Mouse (Mus musculus) mouse embryonic stem cell (cell line): Measurements from ENCODE around the gene Fmnl3.
"Not testable (repeated sequence)": the region's sequence is repeated elsewhere in the genome, so short reads cannot be mapped to it uniquely, and the experiment has no call there.

ENCODE experiments used
- in situ Hi-C, 2 experiments: fragments of 300-500 bp; cut with MboI; formaldehyde crosslinking; loops; 1 replicate in 1 of 2; 3 replicates in 1 of 2; pipeline ENCODE4 v1.14.3; 2019 to 2020; ENCODE audit warnings: low sequenced_read_pairs in 2 of 2, low pct_unique_long_range_greater_than_20kb in 1 of 2, mixed read lengths in 1 of 2; ENCODE audit not compliant: unreplicated experiment in 1 of 2

Fmnl3 gene

DNA sequence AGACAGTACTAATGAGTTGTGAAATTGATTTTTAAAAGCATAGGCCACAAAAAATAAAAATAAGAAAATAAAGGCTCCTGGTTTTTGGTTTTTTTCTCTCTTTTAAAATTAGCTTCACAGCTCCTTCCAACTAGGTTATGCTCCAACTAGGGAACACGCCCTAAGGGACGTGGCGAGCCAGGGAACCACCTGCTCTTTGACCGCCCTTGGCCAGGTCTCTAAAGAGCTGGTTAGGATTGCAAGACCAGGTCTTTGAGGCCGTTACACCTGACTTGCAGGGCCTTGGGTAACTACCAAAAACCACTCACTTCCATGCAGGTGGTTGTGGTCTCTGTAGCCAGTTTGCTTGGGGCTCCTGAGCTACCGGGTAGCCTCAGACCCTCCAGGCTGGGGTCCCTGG is 21.7 kb upstream of the Fmnl3 start:
- in situ Hi-C loops = no loop called here

DNA sequence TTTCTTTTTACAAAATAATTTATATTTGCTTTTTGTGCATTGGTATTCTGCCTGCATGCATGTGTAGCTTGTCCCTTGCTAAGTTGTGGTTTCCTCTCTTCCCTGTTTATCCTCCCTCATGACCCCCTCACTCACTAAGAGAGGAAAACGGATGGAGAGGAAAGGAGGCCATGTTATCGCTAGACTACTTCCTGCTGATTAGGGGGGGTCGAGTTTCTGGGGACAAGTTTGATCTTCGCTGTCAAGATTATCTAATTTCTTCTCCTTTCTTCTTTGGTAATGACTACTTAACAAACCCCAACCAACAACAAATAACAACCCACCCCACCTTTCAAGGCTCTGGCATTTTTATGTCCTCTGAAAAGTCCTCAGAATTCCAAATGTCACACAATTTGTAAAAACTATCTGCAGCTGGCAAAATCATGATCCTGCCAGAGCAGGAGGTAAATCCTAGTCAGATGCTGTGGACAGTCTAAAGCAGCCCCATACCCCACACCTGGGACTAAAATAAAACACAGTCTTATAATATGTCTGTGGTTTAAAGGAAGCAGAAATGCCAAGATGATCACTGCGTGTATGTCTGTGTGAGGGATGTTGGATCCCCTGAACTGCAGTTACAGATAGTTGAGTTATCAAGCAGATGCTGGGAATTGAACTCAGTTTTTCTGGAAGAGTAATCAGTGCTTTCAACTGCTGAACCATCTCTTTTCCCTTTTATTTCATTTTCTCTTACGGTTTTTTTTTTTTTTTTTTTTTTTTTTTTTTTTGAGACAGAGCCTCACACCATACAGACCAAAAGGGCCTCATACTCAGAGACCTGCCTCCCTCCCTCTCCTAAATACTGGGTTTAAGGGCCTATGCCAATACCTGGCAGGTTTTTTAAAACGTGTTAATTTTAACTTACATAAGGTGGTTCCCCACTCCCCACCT is 20.5 kb upstream of the Fmnl3 start:
- in situ Hi-C loops = no loop called here

DNA sequence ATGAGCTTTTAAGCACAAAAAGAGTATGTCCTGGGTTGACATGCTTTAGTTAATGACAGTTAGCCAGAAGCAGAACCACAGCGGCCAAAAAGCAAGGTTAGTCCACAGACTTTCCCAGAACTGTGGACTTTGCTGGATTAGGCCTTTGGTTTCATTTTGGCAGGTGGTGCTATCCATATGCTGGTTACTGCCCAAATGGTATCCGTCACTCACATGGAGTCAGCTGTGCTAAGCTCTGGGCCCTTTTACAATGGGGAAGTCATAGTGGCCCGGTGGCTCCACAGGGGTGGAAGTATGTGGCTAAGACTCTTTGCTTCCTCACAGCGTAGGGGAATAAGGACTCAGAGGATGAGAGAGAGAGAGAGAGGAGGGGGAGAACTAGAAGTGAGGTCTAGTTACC is 17.7 kb upstream of the Fmnl3 start:
- in situ Hi-C loops = no loop called here

DNA sequence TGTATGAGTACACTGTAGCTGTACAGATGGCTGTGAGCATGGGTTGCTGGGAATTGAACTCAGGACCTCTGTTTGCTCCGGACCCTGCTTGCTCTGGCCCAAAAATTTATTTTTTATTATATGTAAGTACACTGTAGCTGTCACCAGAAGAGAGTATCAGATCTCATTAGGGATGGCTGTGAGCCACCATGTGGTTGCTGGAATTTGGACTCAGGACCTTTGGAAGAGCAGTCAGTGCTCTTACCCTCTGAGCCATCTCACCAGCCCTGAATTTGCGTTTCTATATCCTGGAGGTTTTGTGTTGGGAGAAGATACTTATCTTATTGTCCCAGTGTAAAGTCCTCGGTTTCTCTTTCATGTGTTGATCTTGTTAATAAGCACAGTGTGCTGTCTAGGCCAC is 16.5 kb upstream of the Fmnl3 start:
- in situ Hi-C loops = no loop called here

DNA sequence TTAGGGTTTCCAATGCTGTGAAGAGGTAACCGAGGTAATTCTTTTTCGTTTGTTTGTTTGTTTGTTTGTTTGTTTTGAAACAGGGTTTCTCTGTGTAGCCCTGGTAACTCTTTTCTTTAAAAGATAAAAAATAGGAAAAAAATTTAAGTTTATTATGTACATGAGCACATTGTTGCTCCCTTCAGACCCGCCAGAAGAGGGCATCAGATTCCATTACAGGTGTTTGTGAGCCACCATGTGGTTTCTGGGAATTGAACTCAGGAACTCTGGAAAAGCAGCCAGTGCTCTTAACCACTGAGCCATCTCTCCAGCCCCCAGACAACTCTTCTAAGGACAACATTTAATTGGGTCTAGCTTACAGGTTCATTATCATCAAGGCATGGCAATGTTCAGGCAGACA is 15.8 kb upstream of the Fmnl3 start:
- in situ Hi-C loops = not testable (repeated sequence)

DNA sequence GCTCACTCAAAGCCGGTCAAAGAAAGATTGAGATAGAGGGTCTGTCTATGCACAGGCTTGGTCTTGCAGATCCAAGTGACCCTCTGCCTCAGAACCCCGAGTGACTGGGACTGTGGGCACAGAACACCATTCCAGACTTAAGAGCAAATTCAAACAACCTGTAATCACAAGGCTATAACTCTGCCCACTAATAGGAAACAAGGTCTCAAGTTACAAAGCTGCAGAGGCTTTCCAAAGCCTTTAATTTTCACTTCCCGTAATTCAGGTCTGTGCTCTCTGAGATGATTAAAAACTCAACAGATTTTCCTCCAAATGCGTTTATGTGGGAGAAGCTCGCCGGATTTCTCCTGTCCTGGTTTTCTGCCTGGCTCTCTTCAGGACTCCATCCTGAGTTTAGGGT is 13.8 kb upstream of the Fmnl3 start:
- in situ Hi-C loops = no loop called here

DNA sequence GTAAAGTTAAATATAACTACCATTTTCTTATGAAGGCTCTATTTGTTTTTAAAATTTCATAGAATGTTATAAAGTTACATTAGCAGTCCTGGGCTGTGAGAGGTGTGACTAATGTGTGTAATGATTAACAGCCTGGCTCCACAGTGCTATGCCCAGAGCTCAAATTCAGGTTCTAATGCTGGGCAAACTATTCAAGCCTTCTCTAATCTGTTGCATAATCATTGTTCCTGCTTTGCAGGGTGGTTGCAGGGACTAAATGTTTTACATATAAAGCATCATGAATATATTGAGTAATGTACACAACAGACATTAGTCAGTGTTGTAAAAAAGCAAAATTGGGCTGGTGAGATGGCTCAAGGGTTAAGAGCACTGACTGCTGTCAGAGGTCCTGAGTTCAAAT is 12.6 kb upstream of the Fmnl3 start:
- in situ Hi-C loops = no loop called here

DNA sequence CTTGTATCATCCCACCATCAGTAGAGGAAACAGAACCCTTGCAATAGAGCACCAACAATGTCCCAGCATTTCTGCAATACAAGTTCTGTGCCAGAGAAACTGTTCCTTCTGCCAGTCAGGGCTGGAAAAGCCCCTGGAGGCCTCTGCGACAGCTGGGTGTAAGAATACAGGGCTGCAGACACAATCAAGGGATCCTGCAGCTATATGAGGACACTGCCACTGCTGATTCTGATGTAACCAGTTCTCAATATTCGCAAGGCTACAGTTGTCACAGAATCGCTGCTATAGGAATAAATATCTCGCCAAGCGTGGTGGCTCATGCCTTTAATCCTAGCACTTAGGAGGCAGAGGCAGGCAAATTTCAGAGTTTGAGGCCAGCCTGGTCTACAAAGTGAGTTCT is 6.0 kb upstream of the Fmnl3 start:
- in situ Hi-C loops = loop anchor here (5.0 kb wide), 1 partner anchor 49 kb away; no protein-coding TSS in a partner anchor

DNA sequence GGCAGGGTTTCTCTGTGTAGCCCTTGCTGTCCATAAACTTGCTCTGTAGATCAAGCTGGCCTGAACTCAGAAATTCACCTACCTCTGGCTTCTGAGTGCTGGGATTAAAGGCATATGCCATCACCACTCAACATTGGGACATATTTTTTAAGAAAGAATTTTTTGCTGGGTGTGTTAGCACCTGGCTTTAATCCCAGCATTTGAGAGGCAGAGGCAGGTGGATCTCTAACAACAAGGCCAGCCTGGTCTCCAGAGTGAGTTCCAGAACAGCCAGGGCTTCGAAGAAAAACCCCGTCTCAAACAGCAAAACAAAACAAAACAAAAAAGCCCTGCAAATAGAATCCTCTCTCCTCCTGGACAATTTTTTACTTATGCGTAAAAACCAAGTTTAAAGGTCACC is 5.3 kb upstream of the Fmnl3 start:
- in situ Hi-C loops = loop anchor here (5.0 kb wide), 1 partner anchor 48 kb away; no protein-coding TSS in a partner anchor

DNA sequence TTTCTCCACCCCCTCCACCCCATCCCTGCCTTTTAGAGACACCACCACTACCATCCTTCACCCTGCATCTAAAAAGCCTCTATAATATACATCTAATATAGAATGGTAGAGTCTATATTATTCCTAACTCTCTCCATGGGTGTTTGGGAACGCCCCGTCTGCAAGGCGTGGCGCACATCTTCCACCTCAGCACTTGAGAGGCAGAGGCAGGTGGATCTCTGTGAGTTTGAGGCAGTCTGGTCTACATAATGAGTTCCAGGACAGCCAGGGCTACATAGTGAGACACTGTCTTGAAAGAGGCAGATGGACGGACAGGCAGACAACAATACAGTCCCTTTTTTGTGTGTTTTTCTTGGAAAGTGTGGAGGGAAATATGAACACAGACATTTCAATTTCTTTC is 4.8 kb upstream of the Fmnl3 start:
- in situ Hi-C loops = loop anchor here (5.0 kb wide), 1 partner anchor 48 kb away; no protein-coding TSS in a partner anchor

DNA sequence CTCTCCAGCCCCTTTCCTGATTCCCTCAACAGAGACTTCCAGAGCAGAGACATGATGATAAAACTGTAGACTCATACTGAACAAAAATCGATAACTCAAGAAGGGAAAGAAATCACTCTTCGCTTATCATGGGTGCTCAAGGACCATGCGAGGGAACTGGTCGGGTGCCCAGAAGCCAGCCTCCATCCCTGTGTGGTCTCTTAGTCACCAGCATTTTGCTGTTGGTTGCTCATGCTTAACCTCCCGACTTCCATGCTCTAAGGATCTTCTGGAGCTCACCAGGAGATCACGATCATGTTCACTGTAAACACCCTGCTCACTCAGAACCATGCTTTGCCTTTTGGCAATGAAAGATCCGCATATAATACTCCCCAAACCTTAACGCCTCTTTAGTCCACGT is 2.5 kb upstream of the Fmnl3 start:
- in situ Hi-C loops = no loop called here

DNA sequence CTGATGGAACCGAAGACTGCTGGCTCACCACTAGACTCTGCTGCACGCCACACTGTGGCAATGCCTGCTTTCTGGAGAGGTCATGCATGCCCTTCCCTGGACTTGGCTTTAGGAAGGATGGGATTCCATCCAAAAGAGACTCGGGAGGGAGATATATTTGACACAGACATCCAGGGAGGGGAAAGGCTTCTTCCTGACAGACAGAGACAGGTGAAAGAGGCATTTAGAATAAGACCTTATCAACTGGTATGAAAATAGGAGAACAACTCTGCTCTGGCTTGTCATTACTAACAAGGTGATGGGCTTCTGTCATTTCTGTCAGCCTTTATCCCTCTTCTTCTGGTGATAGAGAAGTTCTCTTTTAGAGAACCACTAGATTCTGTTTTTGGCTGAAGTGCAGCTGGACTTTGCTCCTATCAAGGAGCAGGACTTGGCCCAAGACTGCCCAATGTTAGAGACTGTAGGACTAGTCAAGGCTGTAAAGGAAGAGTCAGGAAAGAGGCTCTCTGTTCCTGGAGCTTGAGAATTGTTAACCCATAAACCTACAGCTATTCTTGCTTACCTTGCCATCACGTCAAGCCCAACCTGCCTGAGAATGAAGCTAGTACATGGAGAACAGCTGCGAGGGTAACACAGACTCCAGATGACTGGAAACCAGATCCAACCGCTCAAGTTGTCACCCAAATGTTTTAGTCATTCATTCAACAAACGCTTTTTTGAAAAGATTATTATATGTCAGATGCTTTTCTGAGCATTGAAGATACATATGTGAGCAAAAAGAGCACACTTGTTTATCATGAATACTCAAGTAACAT is 1.5 kb upstream of the Fmnl3 start:
- in situ Hi-C loops = no loop called here

DNA sequence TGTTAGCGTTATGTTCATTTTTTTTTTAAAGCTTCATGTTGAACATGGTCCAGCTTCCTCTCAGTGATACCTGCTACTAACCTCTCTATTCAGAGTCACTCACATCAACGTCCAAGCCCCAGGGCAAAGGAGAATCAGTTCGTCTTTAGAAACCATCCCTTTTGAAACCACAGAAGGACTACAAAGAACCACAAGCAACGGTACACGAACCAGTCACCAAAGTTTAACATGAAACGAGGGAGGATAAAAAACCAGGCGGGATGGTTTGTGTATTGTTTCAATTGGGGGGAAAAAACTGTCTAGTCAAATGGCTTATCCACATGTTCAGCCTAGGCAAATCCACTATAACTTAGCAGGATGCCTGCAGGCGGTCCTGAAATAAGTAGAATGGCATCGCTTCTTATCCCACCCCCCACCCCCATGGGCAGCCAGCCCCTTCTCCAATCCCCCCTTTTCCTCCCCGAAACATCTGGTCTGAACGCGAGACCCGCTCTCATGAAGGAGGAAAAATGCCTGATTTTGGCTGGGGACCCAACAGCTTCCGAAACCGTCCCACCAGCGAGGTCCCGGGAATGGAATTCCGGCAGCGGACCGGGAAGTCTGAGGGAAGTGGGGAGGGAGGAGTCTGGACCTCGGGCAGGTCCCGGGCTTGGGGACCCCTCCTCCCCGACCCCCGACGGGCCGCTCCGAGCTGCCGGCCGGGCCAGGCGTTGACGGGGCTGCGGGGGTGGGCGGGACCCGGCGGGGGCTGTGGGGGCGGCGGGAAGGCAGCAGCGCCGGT is 701 bp downstream of the Fmnl3 start:
- in situ Hi-C loops = no loop called here

DNA sequence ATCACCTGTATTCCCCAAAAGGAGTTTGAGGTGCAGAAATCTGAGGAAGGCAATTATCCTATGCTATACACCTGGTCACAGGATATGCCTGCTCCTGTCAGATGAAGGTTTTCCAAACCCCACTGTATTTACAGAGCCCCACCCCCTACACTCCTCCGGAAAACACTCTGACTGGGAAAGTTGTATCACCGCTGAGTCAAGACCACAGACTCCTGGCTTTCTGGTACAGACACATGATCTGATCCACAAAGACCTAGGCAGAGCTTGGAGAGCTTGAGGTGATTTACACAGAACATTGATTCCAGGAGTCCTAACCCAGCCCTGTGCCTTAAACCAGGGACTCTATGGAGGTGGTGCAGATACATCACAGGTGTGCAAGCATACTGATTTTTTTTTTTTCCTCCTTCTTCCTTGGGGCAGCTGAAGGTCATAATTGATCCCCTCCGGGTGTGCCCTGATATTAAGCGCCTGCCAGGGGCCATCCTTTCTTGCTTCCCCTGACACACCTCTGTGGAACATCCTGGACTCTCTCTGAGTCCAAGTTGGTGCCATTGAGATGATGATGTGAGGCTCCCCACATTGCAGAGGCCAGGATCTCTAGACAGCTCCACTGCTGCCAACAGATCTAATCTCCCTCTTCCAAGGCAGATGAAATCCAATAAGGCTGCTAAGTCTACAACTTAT is 1.6 kb downstream of the Fmnl3 start:
- in situ Hi-C loops = no loop called here

DNA sequence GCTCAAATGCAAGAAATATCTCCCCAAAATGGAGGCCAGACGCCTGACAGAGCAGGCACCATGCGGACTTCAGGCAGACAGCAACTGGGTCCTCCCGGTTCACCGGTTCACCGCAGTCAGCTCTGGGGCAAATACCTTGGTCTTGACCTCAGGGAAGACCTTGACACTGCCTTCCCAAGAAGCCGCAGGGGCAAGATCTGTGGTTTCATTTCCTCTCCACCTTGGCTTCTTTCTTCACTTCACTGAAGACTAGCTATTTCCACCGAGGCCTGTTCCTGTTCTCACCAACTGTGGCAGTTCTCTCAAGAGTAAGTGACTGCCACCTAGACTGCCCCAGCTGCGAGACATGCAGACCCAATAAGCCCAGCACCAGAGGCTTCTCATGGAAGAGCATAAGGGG is 5.4 kb downstream of the Fmnl3 start:
- in situ Hi-C loops = no loop called here

DNA sequence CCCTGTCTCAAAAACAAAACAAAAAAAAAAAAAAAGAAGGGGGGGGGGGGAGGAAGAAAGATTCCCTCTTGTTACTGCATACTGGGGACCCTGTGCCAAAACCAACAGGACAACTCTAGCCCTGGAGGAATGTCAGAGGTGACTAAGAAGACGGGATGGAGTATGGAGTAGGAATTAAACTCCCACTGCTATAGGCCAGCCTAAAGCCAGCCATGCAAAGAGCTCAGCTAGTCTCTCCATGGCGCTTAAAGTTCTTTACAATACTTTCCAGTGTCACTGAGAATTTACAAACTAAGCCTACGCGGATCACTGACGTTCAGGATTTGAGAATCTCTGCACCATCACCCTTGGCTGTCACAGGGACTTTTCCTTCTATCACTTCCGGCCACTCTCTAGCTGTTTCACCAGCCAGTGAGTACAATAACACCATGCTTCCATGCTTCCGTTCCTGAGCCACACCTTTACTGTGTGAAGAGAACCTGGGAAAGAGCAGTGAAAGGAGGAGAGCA is 6.2 kb downstream of the Fmnl3 start:
- in situ Hi-C loops = no loop called here

DNA sequence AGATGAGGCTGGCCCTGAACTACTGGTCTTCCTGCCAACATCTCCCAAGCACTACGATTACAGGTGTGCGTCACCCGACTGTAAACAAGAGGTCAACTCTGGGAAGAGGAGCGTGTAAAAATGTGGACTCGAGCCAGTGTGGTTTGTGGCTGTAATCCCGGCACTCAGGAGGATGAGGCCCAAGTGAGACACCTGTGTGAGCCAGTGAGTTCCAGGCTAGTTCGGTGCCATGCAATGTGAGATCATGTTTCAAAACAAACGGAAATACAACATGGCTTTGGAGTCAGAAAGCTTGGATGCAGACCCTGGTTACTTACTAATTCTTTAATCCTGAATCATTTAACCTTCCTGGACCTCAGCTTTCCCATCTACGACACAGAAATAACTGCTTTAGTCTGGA is 11.3 kb downstream of the Fmnl3 start:
- in situ Hi-C loops = no loop called here

DNA sequence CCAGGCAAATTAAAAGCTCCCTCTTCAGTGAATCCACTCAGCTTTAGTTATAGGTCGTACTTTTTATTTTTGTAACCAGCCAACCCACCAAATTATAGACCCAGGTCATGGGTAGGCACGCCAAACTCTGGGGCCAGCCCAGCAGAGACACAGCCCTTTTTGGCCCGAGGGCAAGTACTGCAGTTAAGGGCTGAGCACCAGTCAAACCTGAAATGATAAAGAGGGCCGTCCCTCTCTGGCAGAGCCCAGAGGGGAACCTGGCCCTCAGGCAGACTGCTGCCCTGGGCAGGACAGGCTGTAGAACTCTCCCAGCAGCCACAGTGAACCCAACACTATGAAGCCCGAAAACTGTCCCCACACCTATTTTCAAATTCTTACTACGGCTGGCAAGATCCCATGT is 13.8 kb downstream of the Fmnl3 start:
- in situ Hi-C loops = no loop called here
